Mouse (Mus musculus) lung, postnatal 4 days (tissue): ENCODE data around the gene Mup19.
"Not testable (repeated sequence)": the region's sequence is repeated elsewhere in the genome, so short reads cannot be mapped to it uniquely, and the experiment has no call there.

ENCODE experiments used
- DNase-seq, 2 experiments: peaks; one replicate each; pipeline ENCODE4 v3.0.0; 2021

Mup19 gene

GRCm38 (mm10) chr4:61782169-61782568 lies at the start of gene Mup19:
TSS of gene Mup19 (minus strand) at chr4:61782269.
- not testable (repeated sequence) for DNase-seq

GRCm38 (mm10) chr4:61829211-61829610 lies 47.1 kb upstream of the Mup19 start:
- no peak for DNase-seq

- no peak for DNase-seq
Measured at GRCm38 (mm10) chr4:61823185-61823584, 41.1 kb upstream of the Mup19 start.

- not testable (repeated sequence) for DNase-seq
Measured at GRCm38 (mm10) chr4:61822541-61822940, 40.5 kb upstream of the Mup19 start.

- DNase-seq = no peak
Measured at GRCm38 (mm10) chr4:61815602-61816001, 33.5 kb upstream of the Mup19 start.

- no peak for DNase-seq
Measured at GRCm38 (mm10) chr4:61813435-61813834, 31.4 kb upstream of the Mup19 start.

- DNase-seq = peak in 1 of 2 experiments; percentile 10
Measured at GRCm38 (mm10) chr4:61811193-61811592, 29.1 kb upstream of the Mup19 start.

- not testable (repeated sequence) for DNase-seq
Measured at GRCm38 (mm10) chr4:61808926-61809325, 26.9 kb upstream of the Mup19 start.

GRCm38 (mm10) chr4:61789699-61790098 lies 7.6 kb upstream of the Mup19 start:
- DNase-seq = not testable (repeated sequence)

GRCm38 (mm10) chr4:61784231-61784630 lies 2.2 kb upstream of the Mup19 start:
- DNase-seq = not testable (repeated sequence)
